Mouse (Mus musculus): ENCODE data around the gene Plekhm1. TPM values are rescaled to one million over a fixed set of nuclear protein-coding genes. Genes with fewer than 3 reads are reported as not detected.
"Not testable (repeated sequence)": the region's sequence is repeated elsewhere in the genome, so short reads cannot be mapped to it uniquely, and the experiment has no call there.

Gene Plekhm1
- total RNA-seq, 2 experiments from 2014 or later: 13.8 to 14.8 TPM

GRCm38 (mm10) chr11:103324723-103325122, 87.8 kb downstream of the Plekhm1 start:
- intact Hi-C loops (cut with DNase I): loop anchor here (5.0 to 10.0 kb wide), 3 partner anchors 60 to 157 kb away; partner anchors contain the start of gene Map3k14
- peak; percentile 61 for DNase-seq

- not testable (repeated sequence) for DNase-seq
- intact Hi-C loops (cut with DNase I): loop anchor here (10.0 kb wide), 2 partner anchors 58 to 88 kb away; partner anchors contain the start of gene Map3k14
Observed at GRCm38 (mm10) chr11:103322832-103323231, 89.7 kb downstream of the Plekhm1 start.

GRCm38 (mm10) chr11:103320646-103321045, 91.8 kb downstream of the Plekhm1 start:
- intact Hi-C loops (cut with DNase I): loop anchor here (10.0 kb wide), 2 partner anchors 56 to 86 kb away; partner anchors contain the start of gene Map3k14
- DNase-seq: peak; percentile 41

- intact Hi-C loops (cut with DNase I): loop anchor here (10.0 kb wide), 2 partner anchors 55 to 85 kb away; partner anchors contain the start of gene Map3k14
- no peak for DNase-seq
Observed at GRCm38 (mm10) chr11:103320196-103320595, 92.3 kb downstream of the Plekhm1 start.

- intact Hi-C loops (cut with DNase I): no loop called here
- no peak for DNase-seq
Observed at GRCm38 (mm10) chr11:103318042-103318441, 94.4 kb downstream of the Plekhm1 start.

GRCm38 (mm10) chr11:103315379-103315778, 97.1 kb downstream of the Plekhm1 start:
- intact Hi-C loops (cut with DNase I): no loop called here
- DNase-seq: no peak

GRCm38 (mm10) chr11:103314736-103315374, 97.6 kb downstream of the Plekhm1 start:
- no peak for DNase-seq
- intact Hi-C loops (cut with DNase I): no loop called here

Other genes with a start within 250 kb of the Plekhm1 start
- gene Fmnl1, start 241.6 kb downstream of the Plekhm1 start, total RNA-seq (2021): 10 to 100 TPM; 34.8 to 39.1 TPM
- 1 to 10 TPM; 1.5 to 2.0 TPM for gene 1700023F06Rik, start 204.1 kb downstream of the Plekhm1 start, total RNA-seq (2021)
- gene Spata32, start 194.3 kb downstream of the Plekhm1 start, total RNA-seq (2021): 1 to 10 TPM; 1.4 to 2.0 TPM
- 1 to 10 TPM; 3.7 to 4.3 TPM for gene Map3k14, start 145.2 kb downstream of the Plekhm1 start, total RNA-seq (2021)
- gene Arhgap27, start 49.0 kb downstream of the Plekhm1 start, total RNA-seq (2021): 1 to 10 TPM; 4.7 to 5.1 TPM
- not detected for gene Lrrc37a, start 91.9 kb upstream of the Plekhm1 start, total RNA-seq (2021)
- not detected for gene Gm884, start 208.5 kb upstream of the Plekhm1 start, total RNA-seq (2021)
- not detected for gene Lyzl6, start 226.2 kb upstream of the Plekhm1 start, total RNA-seq (2021)
- gene Rprml, start 236.9 kb upstream of the Plekhm1 start, total RNA-seq (2021): 10 to 100 TPM; 51.6 to 64.6 TPM

Data from left cerebral cortex, postnatal 4 days (tissue).